Mouse (Mus musculus): Measurements from ENCODE around the gene Tmigd1. TPM values are rescaled to one million over a fixed set of nuclear protein-coding genes. Genes with fewer than 3 reads are reported as not detected.

Gene Tmigd1
- polyA plus RNA-seq, 1 experiment, result not detected

- Histone ChIP-seq H3K27ac (ENCODE audit: insufficient read depth, low read length) (no peak overlapping the region), H3K4me3 (ENCODE audit: extremely low read depth, insufficient read depth, insufficient read length) (no peak overlapping the region), H3K4me1 (ENCODE audit: control insufficient read depth, insufficient read depth, insufficient read length) (peaks cover 2% of the 10 kb centered on the region; the same call in 1 of the 2 replicates), H3K27me3 (ENCODE audit: control insufficient read depth, insufficient read depth, low read length) (no peaks in the 10 kb centered on the region), H3K36me3 (ENCODE audit: control insufficient read depth, insufficient read depth, low read length) (no peaks in the 10 kb centered on the region)
- WGBS, result 78% methylated on average over 7 of the region's 7 CpGs
- TF ChIP-seq CTCF (IDR thresholded peaks at IDR 0.05; ENCODE audit: extremely low read depth, insufficient read depth, insufficient read length, insufficient replicate concordance) (no peak), POLR2A (IDR thresholded peaks at IDR 0.05; ENCODE audit: low read depth, low read length) (no peak)
- DNase-seq (ENCODE audit: low read depth in 1 of 2, low spot score in 2 of 2), result no peak
Measured at GRCm38 (mm10) chr11:76891171-76891570, 10.8 kb upstream of the Tmigd1 start.

- Histone ChIP-seq H3K27me3 (ENCODE audit: control insufficient read depth, insufficient read depth, low read length) (no peaks in the 10 kb centered on the region), H3K4me1 (ENCODE audit: control insufficient read depth, insufficient read depth, insufficient read length) (peaks cover 2% of the 10 kb centered on the region; the same call in 1 of the 2 replicates), H3K36me3 (ENCODE audit: control insufficient read depth, insufficient read depth, low read length) (no peaks in the 10 kb centered on the region), H3K27ac (ENCODE audit: insufficient read depth, low read length) (no peak overlapping the region), H3K4me3 (ENCODE audit: extremely low read depth, insufficient read depth, insufficient read length) (no peak overlapping the region)
- TF ChIP-seq POLR2A (IDR thresholded peaks at IDR 0.05; ENCODE audit: low read depth, low read length) (no peak), CTCF (IDR thresholded peaks at IDR 0.05; ENCODE audit: extremely low read depth, insufficient read depth, insufficient read length, insufficient replicate concordance) (no peak)
- no peak for DNase-seq (ENCODE audit: low read depth in 1 of 2, low spot score in 2 of 2)
- WGBS, result 65% methylated on average over 4 of the region's 4 CpGs
Measured at GRCm38 (mm10) chr11:76891738-76892349, 10.1 kb upstream of the Tmigd1 start.

- H3K27ac ChIP-seq (ENCODE audit: insufficient read depth, low read length), result no peak overlapping the region
- peaks cover 2% of the 10 kb centered on the region; the same call in 1 of the 2 replicates for H3K4me1 ChIP-seq (ENCODE audit: control insufficient read depth, insufficient read depth, insufficient read length)
- no peak for TF ChIP-seq POLR2A (IDR thresholded peaks at IDR 0.05; ENCODE audit: low read depth, low read length)
- no peak for TF ChIP-seq CTCF (IDR thresholded peaks at IDR 0.05; ENCODE audit: extremely low read depth, insufficient read depth, insufficient read length, insufficient replicate concordance)
- no peaks in the 10 kb centered on the region for H3K36me3 ChIP-seq (ENCODE audit: control insufficient read depth, insufficient read depth, low read length)
- H3K4me3 ChIP-seq (ENCODE audit: extremely low read depth, insufficient read depth, insufficient read length), result no peak overlapping the region
- 72% methylated on average over 3 of the region's 3 CpGs for WGBS
- no peaks in the 10 kb centered on the region for H3K27me3 ChIP-seq (ENCODE audit: control insufficient read depth, insufficient read depth, low read length)
- no peak for DNase-seq (ENCODE audit: low read depth in 1 of 2, low spot score in 2 of 2)
Measured at GRCm38 (mm10) chr11:76892972-76893371, 9.0 kb upstream of the Tmigd1 start.

- TF ChIP-seq CTCF (IDR thresholded peaks at IDR 0.05; ENCODE audit: extremely low read depth, insufficient read depth, insufficient read length, insufficient replicate concordance) (no peak), POLR2A (IDR thresholded peaks at IDR 0.05; ENCODE audit: low read depth, low read length) (no peak)
- Histone ChIP-seq H3K27ac (ENCODE audit: insufficient read depth, low read length) (no peak overlapping the region), H3K4me3 (ENCODE audit: extremely low read depth, insufficient read depth, insufficient read length) (no peak overlapping the region), H3K36me3 (ENCODE audit: control insufficient read depth, insufficient read depth, low read length) (no peaks in the 10 kb centered on the region), H3K4me1 (ENCODE audit: control insufficient read depth, insufficient read depth, insufficient read length) (peaks cover 2% of the 10 kb centered on the region; the same call in 1 of the 2 replicates), H3K27me3 (ENCODE audit: control insufficient read depth, insufficient read depth, low read length) (no peaks in the 10 kb centered on the region)
- WGBS, result 9% methylated on average over 4 of the region's 4 CpGs
- no peak for DNase-seq (ENCODE audit: low read depth in 1 of 2, low spot score in 2 of 2)
Measured at GRCm38 (mm10) chr11:76893570-76893969, 8.4 kb upstream of the Tmigd1 start.

- DNase-seq (ENCODE audit: low read depth in 1 of 2, low spot score in 2 of 2), result peak; percentile 3 to 17
- Histone ChIP-seq H3K36me3 (ENCODE audit: control insufficient read depth, insufficient read depth, low read length) (no peaks in the 10 kb centered on the region), H3K27me3 (ENCODE audit: control insufficient read depth, insufficient read depth, low read length) (no peaks in the 10 kb centered on the region), H3K4me3 (ENCODE audit: extremely low read depth, insufficient read depth, insufficient read length) (no peak overlapping the region), H3K4me1 (ENCODE audit: control insufficient read depth, insufficient read depth, insufficient read length) (peaks cover 2% of the 10 kb centered on the region; the same call in 1 of the 2 replicates), H3K27ac (ENCODE audit: insufficient read depth, low read length) (no peak overlapping the region)
- TF ChIP-seq POLR2A (IDR thresholded peaks at IDR 0.05; ENCODE audit: low read depth, low read length) (no peak), CTCF (IDR thresholded peaks at IDR 0.05; ENCODE audit: extremely low read depth, insufficient read depth, insufficient read length, insufficient replicate concordance) (peak; percentile 37; the same call in 1 of the 2 replicates)
- 34% methylated on average over 5 of the region's 5 CpGs for WGBS
Measured at GRCm38 (mm10) chr11:76894240-76894639, 7.7 kb upstream of the Tmigd1 start.

GRCm38 (mm10) chr11:76896360-76896759, 5.6 kb upstream of the Tmigd1 start:
- H3K4me3 ChIP-seq (ENCODE audit: extremely low read depth, insufficient read depth, insufficient read length), result no peak overlapping the region
- H3K36me3 ChIP-seq (ENCODE audit: control insufficient read depth, insufficient read depth, low read length), result no peaks in the 10 kb centered on the region
- no peaks in the 10 kb centered on the region for H3K27me3 ChIP-seq (ENCODE audit: control insufficient read depth, insufficient read depth, low read length)
- H3K4me1 ChIP-seq (ENCODE audit: control insufficient read depth, insufficient read depth, insufficient read length), result peaks cover 2% of the 10 kb centered on the region; the same call in 1 of the 2 replicates
- DNase-seq (ENCODE audit: low read depth in 1 of 2, low spot score in 2 of 2), result no peak
- no peak for TF ChIP-seq POLR2A (IDR thresholded peaks at IDR 0.05; ENCODE audit: low read depth, low read length)
- TF ChIP-seq CTCF (IDR thresholded peaks at IDR 0.05; ENCODE audit: extremely low read depth, insufficient read depth, insufficient read length, insufficient replicate concordance), result no peak
- H3K27ac ChIP-seq (ENCODE audit: insufficient read depth, low read length), result no peak overlapping the region
- 78% methylated on average over 6 of the region's 6 CpGs for WGBS

- H3K4me1 ChIP-seq (ENCODE audit: control insufficient read depth, insufficient read depth, insufficient read length), result no peaks in the 10 kb centered on the region
- DNase-seq (ENCODE audit: low read depth in 1 of 2, low spot score in 2 of 2), result no peak
Measured at GRCm38 (mm10) chr11:76897126-76897525, 4.8 kb upstream of the Tmigd1 start.

More at GRCm38 (mm10) chr11:76897126-76897525, 4.8 kb upstream of the Tmigd1 start:
- Histone ChIP-seq H3K27me3 (ENCODE audit: control insufficient read depth, insufficient read depth, low read length) (no peaks in the 10 kb centered on the region), H3K4me3 (ENCODE audit: extremely low read depth, insufficient read depth, insufficient read length) (no peak overlapping the region), H3K36me3 (ENCODE audit: control insufficient read depth, insufficient read depth, low read length) (no peaks in the 10 kb centered on the region), H3K27ac (ENCODE audit: insufficient read depth, low read length) (no peak overlapping the region)
- TF ChIP-seq POLR2A (IDR thresholded peaks at IDR 0.05; ENCODE audit: low read depth, low read length), result no peak
- no peak for TF ChIP-seq CTCF (IDR thresholded peaks at IDR 0.05; ENCODE audit: extremely low read depth, insufficient read depth, insufficient read length, insufficient replicate concordance)
- WGBS, result 70% methylated on average over 1 of the region's 1 CpGs
